Comparison of ENCODE assay signal across 8 mouse cellular contexts in the genomic region with DNA sequence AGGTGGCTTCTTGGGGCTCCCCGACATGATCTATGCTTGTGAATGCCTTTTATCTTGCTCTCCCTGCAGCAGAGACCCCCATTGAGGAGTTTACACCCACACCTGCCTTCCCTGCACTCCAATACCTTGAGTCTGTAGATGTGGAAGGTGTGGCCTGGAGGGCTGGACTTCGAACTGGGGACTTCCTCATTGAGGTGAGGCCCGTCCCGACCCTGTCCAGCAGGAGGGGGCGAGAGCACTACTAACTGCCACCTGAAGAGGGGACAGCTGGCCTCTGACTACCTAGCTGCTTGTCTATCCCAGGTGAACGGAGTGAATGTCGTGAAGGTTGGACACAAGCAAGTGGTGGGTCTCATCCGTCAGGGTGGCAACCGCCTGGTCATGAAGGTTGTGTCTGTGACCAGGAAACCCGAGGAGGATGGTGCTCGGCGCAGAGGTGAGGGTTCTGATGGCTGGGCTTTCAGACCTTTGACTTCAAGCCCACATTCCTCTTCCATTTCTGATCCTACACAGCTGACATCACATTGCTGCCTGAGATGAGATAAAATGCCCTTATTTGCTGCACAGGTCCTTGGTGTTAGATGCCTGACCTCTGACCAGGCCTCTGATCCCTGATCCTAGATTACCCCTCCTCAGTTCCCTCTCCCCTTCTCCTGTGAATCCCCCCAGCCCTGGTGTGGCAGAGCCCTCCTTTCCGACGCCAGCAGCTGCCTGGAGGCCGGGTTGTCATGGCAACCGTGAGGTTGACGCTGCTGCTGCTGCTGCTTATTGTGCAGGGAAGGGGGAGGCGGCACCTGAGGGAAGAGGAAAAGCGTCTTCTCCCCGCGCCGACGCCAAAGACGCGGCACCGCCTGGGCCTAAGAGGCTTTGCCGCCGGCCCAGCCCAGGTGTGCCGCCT. TPM values are rescaled to one million over a fixed set of nuclear protein-coding genes. Genes with fewer than 3 reads are reported as not detected.
DNase-seq lines count a peak whose midpoint lies in the region; ATAC-seq and TF ChIP-seq lines count a peak whose summit lies in the region.

No protein-coding gene starts in this region.

- peak overlapping the region; percentile 77 for H3K4me2 ChIP-seq in forebrain, embryonic 14.5 days (ENCODE audit: low read length)

- ATAC-seq in forebrain, embryonic 14.5 days: peak; percentile 94
- ATAC-seq in inflammation-experienced regulatory T-cells, adult 6 months: no peak

- H3K4me1 ChIP-seq in forebrain, embryonic 14.5 days (ENCODE audit: control insufficient read depth, insufficient read depth, low read length): peaks cover 20% of the 10 kb centered on the region
- H3K4me1 ChIP-seq in heart, adult 2 months (ENCODE audit: control insufficient read depth, insufficient read depth, low read length): no peaks in the 10 kb centered on the region; the same call in 1 of the 2 replicates

- no peaks in the 10 kb centered on the region for H3K9me3 ChIP-seq in forebrain, embryonic 14.5 days (replicated peaks; ENCODE audit: control insufficient read depth, low read length)

- no peaks in the 10 kb centered on the region for H3K27me3 ChIP-seq in forebrain, embryonic 14.5 days (replicated peaks; ENCODE audit: control insufficient read depth, insufficient read depth, low read length)
- H3K27me3 ChIP-seq in heart, adult 2 months (ENCODE audit: control insufficient read depth, insufficient read depth, low read length): no peaks in the 10 kb centered on the region

- DNase-seq in ES-CJ7 (ENCODE audit: low read depth, low spot score) (peak; percentile 78), ZHBTc4 (ENCODE audit: low read depth, low spot score) (peak; percentile 84)
- DNase-seq in forebrain, embryonic 14.5 days (ENCODE audit: low spot score): peak; percentile 95
- DNase-seq in layer of hippocampus, postnatal 10 days (ENCODE audit: low spot score in 2 of 2): peak; percentile 70 to 77
- DNase-seq in neural tube, embryonic 10.5 days (ENCODE audit: extremely low spot score, low spot score): peak; percentile 60
- no peak for DNase-seq in ovary, postnatal 36 days (ENCODE audit: low spot score)
- no peak for DNase-seq in heart, adult 2 months

- no peak for TF ChIP-seq POLR2A in heart, adult 2 months (IDR thresholded peaks at IDR 0.05; ENCODE audit: insufficient read depth, low read depth, low read length)

- no peak for TF ChIP-seq EP300 in heart, adult 2 months (IDR thresholded peaks at IDR 0.05; ENCODE audit: insufficient read depth, low read depth, low read length)

- WGBS in forebrain, embryonic 14.5 days: 20% methylated on average over 28 of the region's 29 CpGs
- WGBS in heart, adult 2 months: 51% methylated on average over 29 of the region's 29 CpGs

- no peaks in the 10 kb centered on the region for H3K36me3 ChIP-seq in forebrain, embryonic 14.5 days (ENCODE audit: control insufficient read depth, insufficient read depth, low read length)
- H3K36me3 ChIP-seq in heart, adult 2 months (ENCODE audit: control insufficient read depth, insufficient read depth, low read length): no peaks in the 10 kb centered on the region

- H3K4me3 ChIP-seq in forebrain, embryonic 14.5 days (ENCODE audit: low read depth, low read length): peak overlapping the region; percentile 41
- no peak overlapping the region for H3K4me3 ChIP-seq in heart, adult 2 months

- peak overlapping the region; percentile 88 for H3K27ac ChIP-seq in forebrain, embryonic 14.5 days (ENCODE audit: low read depth, low read length)
- H3K27ac ChIP-seq in heart, adult 2 months: no peak overlapping the region

- no peaks in the 10 kb centered on the region for H3K79me2 ChIP-seq in heart, adult 2 months (replicated peaks; ENCODE audit: control insufficient read depth, insufficient read depth, low read length)

- peak overlapping the region; percentile 73 for H3K9ac ChIP-seq in forebrain, embryonic 14.5 days (ENCODE audit: low read length)
- no peak overlapping the region for H3K9ac ChIP-seq in heart, adult 2 months (ENCODE audit: low read depth, low read length)

- intact Hi-C loops in heart, adult 2 months (cut with DNase I): loop anchor here (5.0 kb wide), 1 partner anchor 190 kb away; no protein-coding TSS in a partner anchor

- TF ChIP-seq CTCF in heart, adult 2 months (IDR thresholded peaks at IDR 0.05): no peak

RNA-seq across cellular contexts. Expression of gene Shank3, which starts 32.9 kb away (rescaled TPM):
- polyA plus RNA-seq in forebrain, embryonic 14.5 days (2014; fragmentation: Nextera tagmentation; extraction: Ambion mirVana): 4.8 and 6.0 TPM in 2 replicates
- total RNA-seq in layer of hippocampus, postnatal 10 days (2021): 100 to 1,000 TPM; 221 to 225 TPM
- not detected for polyA plus RNA-seq in inflammation-experienced regulatory T-cells, adult 6 months (2017; shearing (Covaris generic))
- total RNA-seq in heart, adult 2 months (2021): 10 to 100 TPM; 44.3 to 52.2 TPM
- 29.6 and 31.0 TPM in 2 replicates for polyA plus RNA-seq in heart, adult 2 months (2012; rRNA removed)

RNA-seq across cellular contexts. Expression of gene Acr, which starts 35.9 kb away (rescaled TPM):
- polyA plus RNA-seq in forebrain, embryonic 14.5 days (2014; fragmentation: Nextera tagmentation; extraction: Ambion mirVana): 0.63 and 1.2 TPM in 2 replicates
- 1 to 10 TPM; 1.8 to 3.1 TPM for total RNA-seq in layer of hippocampus, postnatal 10 days (2021)
- polyA plus RNA-seq in inflammation-experienced regulatory T-cells, adult 6 months (2017; shearing (Covaris generic)): not detected
- total RNA-seq in heart, adult 2 months (2021): under 1 TPM in 1 of 2 experiments, not detected in 1; 0.57 TPM
- 1.4 and 1.6 TPM in 2 replicates for polyA plus RNA-seq in heart, adult 2 months (2012; rRNA removed)

RNA-seq across cellular contexts. Expression of gene Arsa, which starts 55.0 kb away (rescaled TPM):
- 14.0 and 16.5 TPM in 2 replicates for polyA plus RNA-seq in forebrain, embryonic 14.5 days (2014; fragmentation: Nextera tagmentation; extraction: Ambion mirVana)
- 10 to 100 TPM; 30.0 to 31.1 TPM for total RNA-seq in layer of hippocampus, postnatal 10 days (2021)
- 10 to 100 TPM in 1 of 3 experiments, 1 to 10 TPM in 2; 4.9 to 12.1 (median 6.8) TPM for polyA plus RNA-seq in inflammation-experienced regulatory T-cells, adult 6 months (2017; shearing (Covaris generic))
- 10 to 100 TPM; 11.1 to 13.5 TPM for total RNA-seq in heart, adult 2 months (2021)
- polyA plus RNA-seq in heart, adult 2 months (2012; rRNA removed): 19.5 and 22.1 TPM in 2 replicates

RNA-seq across cellular contexts. Expression of gene Rabl2, which starts 59.4 kb away (rescaled TPM):
- 61.9 and 67.0 TPM in 2 replicates for polyA plus RNA-seq in forebrain, embryonic 14.5 days (2014; fragmentation: Nextera tagmentation; extraction: Ambion mirVana)
- 10 to 100 TPM; 31.4 to 36.3 TPM for total RNA-seq in layer of hippocampus, postnatal 10 days (2021)
- 1 to 10 TPM; 1.5 to 2.2 (median 1.5) TPM for polyA plus RNA-seq in inflammation-experienced regulatory T-cells, adult 6 months (2017; shearing (Covaris generic))
- 1 to 10 TPM; 3.7 to 4.2 TPM for total RNA-seq in heart, adult 2 months (2021)
- polyA plus RNA-seq in heart, adult 2 months (2012; rRNA removed): 5.2 and 11.0 TPM in 2 replicates

Comparison
In these comparisons a context has a peak if more than half of its experiments do, and no peak if none do; other contexts are left out.
1. DNase-seq: peak in ES-CJ7 (single experiment), ZHBTc4 (single experiment), forebrain, embryonic 14.5 days (single experiment), layer of hippocampus, postnatal 10 days (2 of 2) and neural tube, embryonic 10.5 days (single experiment); none in ovary, postnatal 36 days (single experiment) and heart, adult 2 months (0 of 2).